Mouse (Mus musculus): Measurements from ENCODE around the gene Rassf8. TPM values are rescaled to one million over a fixed set of nuclear protein-coding genes. Genes with fewer than 3 reads are reported as not detected.

The Rassf8 gene
- polyA plus RNA-seq, 1 experiment from 2014 or later, result 4.4 TPM

GRCm38 (mm10) chr6:145766971-145767370 lies 20.4 kb downstream of the Rassf8 start:
- no peak overlapping the region for H3K4me3 ChIP-seq (ENCODE audit: low read length)
- no peaks in the 10 kb centered on the region for H3K27me3 ChIP-seq (replicated peaks; ENCODE audit: control insufficient read depth, insufficient read depth, low read length)
- no peak overlapping the region for H3K4me2 ChIP-seq (ENCODE audit: low read length)
- no peaks in the 10 kb centered on the region for H3K36me3 ChIP-seq (ENCODE audit: control insufficient read depth, insufficient read depth, low read length)
- H3K9ac ChIP-seq (ENCODE audit: low read depth, low read length), result no peak overlapping the region
- peaks cover 3% of the 10 kb centered on the region; the same call in 1 of the 2 replicates for H3K4me1 ChIP-seq (ENCODE audit: control insufficient read depth, insufficient read depth, low read depth, low read length)
- no peak for ATAC-seq
- no peaks in the 10 kb centered on the region for H3K9me3 ChIP-seq (ENCODE audit: control insufficient read depth, low read length)
- 83% methylated on average over 6 of the region's 6 CpGs for WGBS
- no peak overlapping the region for H3K27ac ChIP-seq (ENCODE audit: low read depth, low read length)

- Histone ChIP-seq H3K4me2 (ENCODE audit: low read length) (no peak overlapping the region), H3K9me3 (ENCODE audit: control insufficient read depth, low read length) (no peaks in the 10 kb centered on the region), H3K27me3 (replicated peaks; ENCODE audit: control insufficient read depth, insufficient read depth, low read length) (no peaks in the 10 kb centered on the region), H3K4me3 (ENCODE audit: low read length) (no peak overlapping the region), H3K9ac (ENCODE audit: low read depth, low read length) (no peak overlapping the region), H3K4me1 (ENCODE audit: control insufficient read depth, insufficient read depth, low read depth, low read length) (peaks cover 3% of the 10 kb centered on the region; the same call in 1 of the 2 replicates), H3K36me3 (ENCODE audit: control insufficient read depth, insufficient read depth, low read length) (no peaks in the 10 kb centered on the region), H3K27ac (ENCODE audit: low read depth, low read length) (no peak overlapping the region)
- WGBS, result 88% methylated on average over 5 of the region's 5 CpGs
- ATAC-seq, result no peak
Measured at GRCm38 (mm10) chr6:145767637-145768036, 21.1 kb downstream of the Rassf8 start.

GRCm38 (mm10) chr6:145768671-145769292 lies 22.2 kb downstream of the Rassf8 start:
- ATAC-seq, result peak; percentile 70
- H3K27me3 ChIP-seq (replicated peaks; ENCODE audit: control insufficient read depth, insufficient read depth, low read length), result no peaks in the 10 kb centered on the region
- no peak overlapping the region for H3K4me2 ChIP-seq (ENCODE audit: low read length)
- peaks cover 3% of the 10 kb centered on the region; the same call in 1 of the 2 replicates for H3K4me1 ChIP-seq (ENCODE audit: control insufficient read depth, insufficient read depth, low read depth, low read length)
- no peaks in the 10 kb centered on the region for H3K36me3 ChIP-seq (ENCODE audit: control insufficient read depth, insufficient read depth, low read length)
- no peak overlapping the region for H3K4me3 ChIP-seq (ENCODE audit: low read length)
- no peaks in the 10 kb centered on the region for H3K9me3 ChIP-seq (ENCODE audit: control insufficient read depth, low read length)
- 56% methylated on average over 10 of the region's 10 CpGs for WGBS
- H3K27ac ChIP-seq (ENCODE audit: low read depth, low read length), result no peak overlapping the region
- no peak overlapping the region for H3K9ac ChIP-seq (ENCODE audit: low read depth, low read length)

- no peak overlapping the region for H3K9ac ChIP-seq (ENCODE audit: low read depth, low read length)
- H3K4me3 ChIP-seq (ENCODE audit: low read length), result no peak overlapping the region
- H3K36me3 ChIP-seq (ENCODE audit: control insufficient read depth, insufficient read depth, low read length), result no peaks in the 10 kb centered on the region
- 56% methylated on average over 11 of the region's 11 CpGs for WGBS
- peaks cover 3% of the 10 kb centered on the region; the same call in 1 of the 2 replicates for H3K4me1 ChIP-seq (ENCODE audit: control insufficient read depth, insufficient read depth, low read depth, low read length)
- no peaks in the 10 kb centered on the region for H3K9me3 ChIP-seq (ENCODE audit: control insufficient read depth, low read length)
- H3K27me3 ChIP-seq (replicated peaks; ENCODE audit: control insufficient read depth, insufficient read depth, low read length), result no peaks in the 10 kb centered on the region
- H3K4me2 ChIP-seq (ENCODE audit: low read length), result no peak overlapping the region
- peak; percentile 62; the same call in 1 of the 2 replicates for ATAC-seq
- H3K27ac ChIP-seq (ENCODE audit: low read depth, low read length), result no peak overlapping the region
Measured at GRCm38 (mm10) chr6:145769855-145770254, 23.3 kb downstream of the Rassf8 start.

GRCm38 (mm10) chr6:145770272-145771000 lies 23.9 kb downstream of the Rassf8 start:
- 44% methylated on average over 18 of the region's 18 CpGs for WGBS
- Histone ChIP-seq H3K27ac (ENCODE audit: low read depth, low read length) (no peak overlapping the region), H3K9me3 (ENCODE audit: control insufficient read depth, low read length) (no peaks in the 10 kb centered on the region), H3K4me2 (ENCODE audit: low read length) (no peak overlapping the region), H3K9ac (ENCODE audit: low read depth, low read length) (no peak overlapping the region), H3K4me3 (ENCODE audit: low read length) (no peak overlapping the region), H3K36me3 (ENCODE audit: control insufficient read depth, insufficient read depth, low read length) (no peaks in the 10 kb centered on the region), H3K4me1 (ENCODE audit: control insufficient read depth, insufficient read depth, low read depth, low read length) (peaks cover 3% of the 10 kb centered on the region; the same call in 1 of the 2 replicates), H3K27me3 (replicated peaks; ENCODE audit: control insufficient read depth, insufficient read depth, low read length) (no peaks in the 10 kb centered on the region)
- ATAC-seq, result no peak

GRCm38 (mm10) chr6:145774436-145774835 lies 27.9 kb downstream of the Rassf8 start:
- peaks cover 3% of the 10 kb centered on the region; the same call in 1 of the 2 replicates for H3K4me1 ChIP-seq (ENCODE audit: control insufficient read depth, insufficient read depth, low read depth, low read length)
- no peaks in the 10 kb centered on the region for H3K27me3 ChIP-seq (replicated peaks; ENCODE audit: control insufficient read depth, insufficient read depth, low read length)
- ATAC-seq, result no peak
- H3K4me3 ChIP-seq (ENCODE audit: low read length), result no peak overlapping the region
- no peak overlapping the region for H3K27ac ChIP-seq (ENCODE audit: low read depth, low read length)
- H3K9me3 ChIP-seq (ENCODE audit: control insufficient read depth, low read length), result no peaks in the 10 kb centered on the region
- H3K4me2 ChIP-seq (ENCODE audit: low read length), result no peak overlapping the region
- H3K36me3 ChIP-seq (ENCODE audit: control insufficient read depth, insufficient read depth, low read length), result no peaks in the 10 kb centered on the region
- 92% methylated on average over 2 of the region's 2 CpGs for whole genome bisulfite sequencing
- no peak overlapping the region for H3K9ac ChIP-seq (ENCODE audit: low read depth, low read length)

- Histone ChIP-seq H3K36me3 (ENCODE audit: control insufficient read depth, insufficient read depth, low read length) (no peaks in the 10 kb centered on the region), H3K4me1 (ENCODE audit: control insufficient read depth, insufficient read depth, low read depth, low read length) (no peaks in the 10 kb centered on the region; the same call in 1 of the 2 replicates), H3K27me3 (replicated peaks; ENCODE audit: control insufficient read depth, insufficient read depth, low read length) (no peaks in the 10 kb centered on the region), H3K9me3 (ENCODE audit: control insufficient read depth, low read length) (no peaks in the 10 kb centered on the region), H3K27ac (ENCODE audit: low read depth, low read length) (no peak overlapping the region), H3K4me2 (ENCODE audit: low read length) (no peak overlapping the region), H3K9ac (ENCODE audit: low read depth, low read length) (no peak overlapping the region), H3K4me3 (ENCODE audit: low read length) (no peak overlapping the region)
- ATAC-seq, result no peak
- WGBS, result 93% methylated on average over 4 of the region's 4 CpGs
Measured at GRCm38 (mm10) chr6:145776241-145776640, 29.7 kb downstream of the Rassf8 start.

- H3K27me3 ChIP-seq (replicated peaks; ENCODE audit: control insufficient read depth, insufficient read depth, low read length), result no peaks in the 10 kb centered on the region
- no peak overlapping the region for H3K4me3 ChIP-seq (ENCODE audit: low read length)
- WGBS, result 40% methylated on average over 6 of the region's 6 CpGs
- no peaks in the 10 kb centered on the region for H3K4me1 ChIP-seq (ENCODE audit: control insufficient read depth, insufficient read depth, low read depth, low read length)
- no peak overlapping the region for H3K9ac ChIP-seq (ENCODE audit: low read depth, low read length)
- H3K4me2 ChIP-seq (ENCODE audit: low read length), result no peak overlapping the region
- H3K27ac ChIP-seq (ENCODE audit: low read depth, low read length), result no peak overlapping the region
- no peak for ATAC-seq
- H3K36me3 ChIP-seq (ENCODE audit: control insufficient read depth, insufficient read depth, low read length), result no peaks in the 10 kb centered on the region
- H3K9me3 ChIP-seq (ENCODE audit: control insufficient read depth, low read length), result no peaks in the 10 kb centered on the region
Measured at GRCm38 (mm10) chr6:145779383-145779782, 32.8 kb downstream of the Rassf8 start.

- Histone ChIP-seq H3K36me3 (ENCODE audit: control insufficient read depth, insufficient read depth, low read length) (no peaks in the 10 kb centered on the region), H3K9me3 (ENCODE audit: control insufficient read depth, low read length) (no peaks in the 10 kb centered on the region), H3K27ac (ENCODE audit: low read depth, low read length) (no peak overlapping the region), H3K4me1 (ENCODE audit: control insufficient read depth, insufficient read depth, low read depth, low read length) (no peaks in the 10 kb centered on the region), H3K9ac (ENCODE audit: low read depth, low read length) (no peak overlapping the region), H3K4me3 (ENCODE audit: low read length) (no peak overlapping the region), H3K4me2 (ENCODE audit: low read length) (no peak overlapping the region), H3K27me3 (replicated peaks; ENCODE audit: control insufficient read depth, insufficient read depth, low read length) (no peaks in the 10 kb centered on the region)
- WGBS, result 67% methylated on average over 8 of the region's 8 CpGs
- ATAC-seq, result no peak
Measured at GRCm38 (mm10) chr6:145780180-145780802, 33.7 kb downstream of the Rassf8 start.

Data from hindbrain, embryonic 16.5 days (tissue).